ENCODE assay signal across 8 mouse cellular contexts in the genomic region with DNA sequence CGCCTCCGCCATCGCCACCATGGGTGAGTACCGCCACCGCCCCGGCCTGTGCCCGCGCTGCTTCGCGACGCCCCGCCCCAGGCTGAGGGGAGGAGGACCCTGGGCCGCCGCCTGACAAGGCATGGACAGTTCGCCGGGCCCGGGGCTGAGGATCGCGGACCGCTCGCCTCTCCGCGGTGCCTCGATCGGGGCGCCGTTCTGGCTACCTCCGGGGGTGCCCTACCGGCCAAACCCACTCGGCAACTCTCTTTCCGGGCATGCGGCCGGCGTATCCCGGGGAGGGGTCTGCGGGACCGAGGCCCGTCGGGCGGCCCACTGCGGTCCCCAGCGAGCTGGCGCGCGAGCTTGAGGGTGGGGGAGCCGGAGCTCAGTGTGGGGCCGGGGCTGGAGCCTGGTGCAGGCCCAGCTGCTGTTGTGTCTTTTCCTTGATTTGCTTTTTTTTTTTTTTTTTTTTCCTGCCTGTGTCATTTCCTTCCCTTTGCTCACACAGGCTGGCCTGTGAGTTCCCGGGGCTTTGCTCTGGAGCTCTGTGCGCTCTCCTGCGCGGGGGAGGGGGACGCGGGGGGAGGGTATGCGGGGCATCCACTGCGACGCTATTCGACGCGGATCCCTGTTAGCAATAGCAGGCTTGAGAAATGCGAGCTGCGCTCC. TPM values are rescaled to one million over a fixed set of nuclear protein-coding genes. Genes with fewer than 3 reads are reported as not detected.
DNase-seq lines count a peak whose midpoint lies in the region; ATAC-seq lines count a peak whose summit lies in the region.

No protein-coding gene starts in this region.

- H3K4me3 ChIP-seq in hindbrain, embryonic 12.5 days, result peak overlapping the region; percentile 98

- WGBS in hindbrain, embryonic 12.5 days, result under 1% methylated on average over 47 of the region's 61 CpGs

- peak; percentile 65 for ATAC-seq in hindbrain, embryonic 12.5 days (ENCODE audit: low FRiP score)

- H3K27ac ChIP-seq in hindbrain, embryonic 12.5 days, result peak overlapping the region; percentile 98

- H3K27me3 ChIP-seq in hindbrain, embryonic 12.5 days, result no peaks in the 10 kb centered on the region

- DNase-seq in Muller cell, postnatal 12 days (ENCODE audit: inconsistent ontology term), result peak; percentile 89
- DNase-seq in cerebellum, adult 9-10 months, result peak; percentile 70
- DNase-seq in frontal cortex, postnatal 10 days (ENCODE audit: low spot score in 2 of 2), result peak; percentile 62 to 71
- DNase-seq in layer of hippocampus, postnatal 25 days (ENCODE audit: extremely low spot score in 1 of 2, low spot score in 1 of 2), result peak; percentile 54 to 65
- DNase-seq in lung, postnatal 14 days, result peak; percentile 82
- DNase-seq in retina, adult 2 months (ENCODE audit: low read depth, low spot score), result peak; percentile 23
- peak; percentile 80 for DNase-seq in thymus, postnatal 25 days

- peaks cover 15% of the 10 kb centered on the region for H3K4me1 ChIP-seq in hindbrain, embryonic 12.5 days

- H3K4me2 ChIP-seq in hindbrain, embryonic 12.5 days (replicated peaks), result peak overlapping the region; percentile 57

- no peaks in the 10 kb centered on the region for H3K9me3 ChIP-seq in hindbrain, embryonic 12.5 days (replicated peaks)

- H3K36me3 ChIP-seq in hindbrain, embryonic 12.5 days, result no peaks in the 10 kb centered on the region

- peak overlapping the region; percentile 92 for H3K9ac ChIP-seq in hindbrain, embryonic 12.5 days

RNA-seq across cellular contexts. Expression of gene Map3k3, which starts 0.6 kb away (rescaled TPM):
- polyA plus RNA-seq in hindbrain, embryonic 12.5 days (2016; fragmentation: Nextera tagmentation; extraction: Ambion mirVana), result 27.0 and 27.9 TPM in 2 replicates
- 10 to 100 TPM; 24.5 to 31.9 TPM for total RNA-seq in layer of hippocampus, postnatal 25 days (2021)

RNA-seq across cellular contexts. Expression of gene Taco1, which starts 19.2 kb away (rescaled TPM):
- polyA plus RNA-seq in hindbrain, embryonic 12.5 days (2016; fragmentation: Nextera tagmentation; extraction: Ambion mirVana), result 9.0 and 9.2 TPM in 2 replicates
- 10 to 100 TPM; 17.6 to 21.8 TPM for total RNA-seq in layer of hippocampus, postnatal 25 days (2021)

RNA-seq across cellular contexts. Expression of gene Dcaf7, which starts 48.4 kb away (rescaled TPM):
- 122 and 136 TPM in 2 replicates for polyA plus RNA-seq in hindbrain, embryonic 12.5 days (2016; fragmentation: Nextera tagmentation; extraction: Ambion mirVana)
- total RNA-seq in layer of hippocampus, postnatal 25 days (2021), result 100 to 1,000 TPM; 146 to 153 TPM

Comparison
In these comparisons a context has a peak if more than half of its experiments do, and no peak if none do; other contexts are left out.
1. Peak in every context shown above with its lines: DNase-seq, ATAC-seq, H3K4me3 ChIP-seq and H3K27ac ChIP-seq.
2. DNase-seq: peak in every context shown above with its lines; median percentile 89 in Muller cell, postnatal 12 days; 82 in lung, postnatal 14 days; 80 in thymus, postnatal 25 days; 70 in cerebellum, adult 9-10 months; 66 in frontal cortex, postnatal 10 days; 60 in layer of hippocampus, postnatal 25 days; 23 in retina, adult 2 months.